Mouse (Mus musculus) limb, embryonic 14.5 days (tissue): ENCODE data around the gene Exosc1. TPM values are rescaled to one million over a fixed set of nuclear protein-coding genes. Genes with fewer than 3 reads are reported as not detected.
"Not testable (repeated sequence)": the region's sequence is repeated elsewhere in the genome, so short reads cannot be mapped to it uniquely, and the experiment has no call there.

Experiments used
- ATAC-seq: fragments of 200-750 bp; cut with Nextera tagmentation; 2 replicates; pipeline ENCODE4 v1.8.0; 2017; ENCODE audit warnings: low read depth, moderate number of reproducible peaks, moderate TSS enrichment; ENCODE audit not compliant: low FRiP score
- DNase-seq: peaks from one replicate; pipeline ENCODE4 v3.0.0-alpha.2; 2015; ENCODE audit warnings: low spot score
- H3K27ac ChIP-seq: fragments of 300-500 bp; sonication (generic); replicated peaks from 2 replicates; pipeline ENCODE4 v1.5.1; 2014; ENCODE audit warnings: low read depth, mild to moderate bottlenecking, low read length, moderate library complexity, mixed read lengths
- H3K27me3 ChIP-seq: fragments of 300-500 bp; sonication (generic); 2 replicates; pipeline ENCODE4 v1.6.1; 2014; ENCODE audit warnings: low read length, mixed read lengths; ENCODE audit not compliant: control insufficient read depth, insufficient read depth
- H3K36me3 ChIP-seq: fragments of 300-500 bp; sonication (generic); 2 replicates; pipeline ENCODE4 v1.6.1; 2014; ENCODE audit warnings: mild to moderate bottlenecking, low read length, moderate library complexity, mixed read lengths; ENCODE audit not compliant: control insufficient read depth, insufficient read depth
- H3K4me1 ChIP-seq: fragments of 300-500 bp; sonication (generic); 2 replicates; pipeline ENCODE4 v1.6.1; 2014; ENCODE audit warnings: antibody characterized with exemption, low read length, mixed read lengths; ENCODE audit not compliant: control insufficient read depth, insufficient read depth
- H3K4me2 ChIP-seq: fragments of 300-500 bp; sonication (generic); replicated peaks from 2 replicates; pipeline ENCODE4 v1.6.1; 2014; ENCODE audit warnings: low read depth, mild to moderate bottlenecking, low read length, moderate library complexity; ENCODE audit not compliant: severe bottlenecking
- H3K4me3 ChIP-seq: fragments of 300-500 bp; sonication (generic); replicated peaks from 2 replicates; pipeline ENCODE4 v1.5.1; 2014; ENCODE audit warnings: low read length
- H3K9ac ChIP-seq: fragments of 300-500 bp; sonication (generic); 2 replicates; pipeline ENCODE4 v1.6.1; 2014; ENCODE audit warnings: mild to moderate bottlenecking, low read depth, low read length, moderate library complexity; ENCODE audit not compliant: severe bottlenecking
- H3K9me3 ChIP-seq: fragments of 300-500 bp; sonication (generic); 2 replicates; pipeline ENCODE4 v1.6.1; 2016; ENCODE audit warnings: low read length; ENCODE audit not compliant: control insufficient read depth
- POLR2A ChIP-seq: fragments of 200-500 bp; IDR thresholded peaks from 2 replicates; pipeline ENCODE4 v1.8.0; 2012; ENCODE audit warnings: inconsistent platforms, mild to moderate bottlenecking, moderate library complexity, borderline replicate concordance; ENCODE audit not compliant: insufficient read depth, insufficient read length; ENCODE audit errors: extremely low read depth
- WGBS: fragments of 180-500 bp; shearing (Covaris S2); extraction: QIAGEN DNeasy Blood & Tissue Kit; methylation state at CpG from one replicate; pipeline ENCODE4 v1.1.7; 2014; 5-methylcytosine and 5-hydroxymethylcytosine counted together
- polyA plus RNA-seq, 2 experiments: library from polyadenylated mRNA; depleted of rRNA in 1 of 2; stranded (reverse) in 1 of 2; unstranded in 1 of 2; fragments of >200 nt; fragmentation: Nextera tagmentation in 1 of 2; extraction: Ambion mirVana in 1 of 2; gene quantifications; 2 replicates each; pipeline versions ENCODE4 v1.2.1 to v1.2.3; 2012 to 2014

Exosc1 gene
- polyA plus RNA-seq, 2 experiments, result 40.1 to 76.1 TPM

DNA sequence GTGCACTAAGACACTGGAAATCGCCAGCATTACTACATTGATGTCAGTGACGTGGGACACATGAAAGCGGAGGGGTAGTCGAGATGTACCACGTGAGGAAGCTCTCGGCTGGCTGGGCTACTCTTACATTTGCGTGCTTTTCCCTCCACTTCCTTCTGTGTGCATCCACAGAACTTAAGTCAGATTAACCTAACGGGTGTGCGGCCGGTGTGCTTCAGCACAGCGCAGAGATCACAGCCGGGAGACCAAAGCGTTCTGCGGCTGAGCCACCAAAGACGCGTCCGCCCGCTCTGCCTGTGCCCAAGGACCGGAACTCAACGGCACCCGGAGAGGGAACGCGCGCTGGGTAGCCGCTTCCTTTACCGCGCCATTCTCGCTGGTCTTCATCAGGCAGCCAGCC, 537 bp downstream of the Exosc1 start:
- ATAC-seq (no peak), DNase-seq (no peak)
- 1% methylated on average over 28 of the region's 28 CpGs for WGBS

GRCm38 (mm10) chr19:41920412-41921067, 12.7 kb downstream of the Exosc1 start:
- no peaks in the 10 kb centered on the region for H3K9me3 ChIP-seq
- H3K27me3 ChIP-seq, result no peaks in the 10 kb centered on the region
- ATAC-seq, result no peak
- H3K27ac ChIP-seq, result no peak overlapping the region
- H3K36me3 ChIP-seq, result peaks cover 62% of the 10 kb centered on the region
- no peak overlapping the region for H3K4me3 ChIP-seq
- no peaks in the 10 kb centered on the region for H3K4me1 ChIP-seq
- H3K4me2 ChIP-seq, result no peak overlapping the region
- DNase-seq, result no peak
- WGBS, result 74% methylated on average over 5 of the region's 5 CpGs
- no peak for TF ChIP-seq POLR2A
- H3K9ac ChIP-seq, result no peak overlapping the region

More for the DNA sequence above, 537 bp downstream of the Exosc1 start:
- Histone ChIP-seq H3K4me1 (peaks cover 11% of the 10 kb centered on the region; the same call in 1 of the 2 replicates), H3K4me3 (peak overlapping the region; percentile 71), H3K27me3 (no peaks in the 10 kb centered on the region), H3K9ac (peak overlapping the region; percentile 68), H3K27ac (peak overlapping the region; percentile 20; the same call in 1 of the 2 replicates), H3K9me3 (no peaks in the 10 kb centered on the region), H3K4me2 (peak overlapping the region; percentile 81), H3K36me3 (peaks cover 31% of the 10 kb centered on the region)
- no peak for TF ChIP-seq POLR2A

- H3K9me3 ChIP-seq, result no peaks in the 10 kb centered on the region
- H3K27ac ChIP-seq, result no peak overlapping the region
- no peak overlapping the region for H3K9ac ChIP-seq
- H3K4me3 ChIP-seq, result no peak overlapping the region
- TF ChIP-seq POLR2A, result no peak
- 85% methylated on average over 4 of the region's 4 CpGs for WGBS
- H3K36me3 ChIP-seq, result peaks cover 67% of the 10 kb centered on the region
- ATAC-seq (no peak), DNase-seq (no peak)
- H3K4me1 ChIP-seq, result peaks cover 6% of the 10 kb centered on the region; the same call in 1 of the 2 replicates
- H3K4me2 ChIP-seq, result no peak overlapping the region
- H3K27me3 ChIP-seq, result no peaks in the 10 kb centered on the region
Observed at GRCm38 (mm10) chr19:41919471-41919870, 13.8 kb downstream of the Exosc1 start.

- 91% methylated on average over 4 of the region's 4 CpGs for WGBS
- Histone ChIP-seq H3K36me3 (peaks cover 53% of the 10 kb centered on the region), H3K9ac (no peak overlapping the region), H3K4me1 (peaks cover 20% of the 10 kb centered on the region), H3K4me3 (no peak overlapping the region), H3K4me2 (no peak overlapping the region), H3K27me3 (no peaks in the 10 kb centered on the region), H3K27ac (no peak overlapping the region), H3K9me3 (no peaks in the 10 kb centered on the region)
- no peak for DNase-seq
- ATAC-seq, result no peak
- TF ChIP-seq POLR2A, result no peak
Observed at GRCm38 (mm10) chr19:41916853-41917252, 16.4 kb downstream of the Exosc1 start.

DNA sequence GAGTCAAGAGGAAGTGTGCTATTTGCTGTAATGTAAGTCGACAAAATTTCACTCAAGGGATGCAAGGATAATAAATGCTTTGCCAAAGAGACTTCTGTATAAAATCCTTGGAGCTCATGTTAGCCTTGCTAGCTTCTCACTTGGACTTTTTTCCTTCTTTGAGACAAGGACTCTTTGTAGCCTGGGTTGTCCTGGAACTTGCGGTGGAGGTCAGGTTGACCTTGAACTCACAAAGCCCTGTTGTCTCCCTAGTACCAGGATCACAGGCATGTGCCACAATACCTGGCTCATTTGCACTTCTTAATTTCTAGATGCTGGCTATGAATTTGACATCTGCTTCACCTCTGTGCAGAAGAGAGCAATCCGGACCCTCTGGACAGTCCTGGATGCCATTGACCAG, 17.9 kb downstream of the Exosc1 start:
- Histone ChIP-seq H3K9ac (no peak overlapping the region), H3K27ac (no peak overlapping the region), H3K4me1 (peaks cover 20% of the 10 kb centered on the region), H3K27me3 (no peaks in the 10 kb centered on the region), H3K4me2 (no peak overlapping the region), H3K36me3 (peaks cover 38% of the 10 kb centered on the region), H3K4me3 (no peak overlapping the region), H3K9me3 (no peaks in the 10 kb centered on the region)
- no peak for ATAC-seq
- no peak for DNase-seq
- WGBS, result 75% methylated on average over 3 of the region's 3 CpGs
- TF ChIP-seq POLR2A, result no peak

DNA sequence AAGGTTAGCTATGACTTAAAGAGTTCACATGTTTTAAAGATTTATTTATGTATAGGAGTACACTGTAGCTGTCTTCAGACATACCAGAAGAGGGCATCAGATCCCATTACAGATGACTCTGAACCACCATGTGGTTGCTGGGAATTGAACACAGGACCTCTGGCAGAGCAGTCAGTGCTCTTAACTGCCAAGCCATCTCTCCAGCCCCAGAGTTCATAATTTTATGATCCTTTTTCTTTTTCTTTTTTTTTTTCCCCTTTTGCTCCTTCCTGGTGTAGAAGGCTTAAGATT, 18.7 kb downstream of the Exosc1 start:
- peaks cover 20% of the 10 kb centered on the region for H3K4me1 ChIP-seq

More for the DNA sequence above, 18.7 kb downstream of the Exosc1 start:
- Histone ChIP-seq H3K36me3 (peaks cover 35% of the 10 kb centered on the region), H3K4me3 (peak overlapping the region; percentile 5; the same call in 1 of the 2 replicates), H3K4me2 (peak overlapping the region; percentile 66)
- not testable (repeated sequence) for H3K9me3 ChIP-seq, DNase-seq, H3K9ac ChIP-seq, H3K27ac ChIP-seq, H3K27me3 ChIP-seq, ATAC-seq
